Mouse (Mus musculus) splenic B cell, adult 2 months (primary cell): Measurements from ENCODE around the gene Chtf18.
"Not testable (repeated sequence)": the region's sequence is repeated elsewhere in the genome, so short reads cannot be mapped to it uniquely, and the experiment has no call there.

Experiments
- DNase-seq: peaks from one replicate; pipeline ENCODE4 v3.0.0-alpha.2; 2011; ENCODE audit warnings: low read depth, low spot score
- H3K27me3 ChIP-seq: 2 replicates; pipeline ENCODE4 v1.6.1; 2012; ENCODE audit warnings: mild to moderate bottlenecking, low read length, moderate library complexity, mixed read lengths; ENCODE audit not compliant: control insufficient read depth, poor library complexity, insufficient read depth, severe bottlenecking
- H3K36me3 ChIP-seq: 2 replicates; pipeline ENCODE4 v1.6.1; 2012; ENCODE audit warnings: mild to moderate bottlenecking, low read length, moderate library complexity, mixed read lengths; ENCODE audit not compliant: control insufficient read depth, poor library complexity, insufficient read depth, severe bottlenecking

Gene Chtf18

DNA sequence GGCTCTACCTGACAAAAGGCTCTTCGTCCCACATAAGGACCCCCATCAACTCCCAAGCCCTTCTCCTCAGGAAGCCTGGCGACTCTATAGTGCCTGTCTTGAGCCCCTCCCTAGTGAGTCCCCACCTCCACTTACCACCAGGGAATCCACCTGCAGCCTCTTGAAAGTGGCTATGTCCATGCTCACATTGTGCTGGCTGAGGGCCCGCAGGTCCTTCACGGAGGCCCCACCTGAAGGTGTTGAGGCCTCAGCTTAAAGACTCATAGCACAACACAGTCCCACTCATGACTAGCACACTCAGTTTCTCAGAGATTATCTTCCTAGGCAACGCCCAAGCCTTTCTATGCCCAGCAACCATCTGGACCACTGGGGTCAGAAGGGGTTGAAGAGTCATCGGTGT is 22.1 kb upstream of the Chtf18 start:
- Histone ChIP-seq H3K27me3 (no peaks in the 10 kb centered on the region), H3K36me3 (no peaks in the 10 kb centered on the region)
- DNase-seq, result no peak

DNA sequence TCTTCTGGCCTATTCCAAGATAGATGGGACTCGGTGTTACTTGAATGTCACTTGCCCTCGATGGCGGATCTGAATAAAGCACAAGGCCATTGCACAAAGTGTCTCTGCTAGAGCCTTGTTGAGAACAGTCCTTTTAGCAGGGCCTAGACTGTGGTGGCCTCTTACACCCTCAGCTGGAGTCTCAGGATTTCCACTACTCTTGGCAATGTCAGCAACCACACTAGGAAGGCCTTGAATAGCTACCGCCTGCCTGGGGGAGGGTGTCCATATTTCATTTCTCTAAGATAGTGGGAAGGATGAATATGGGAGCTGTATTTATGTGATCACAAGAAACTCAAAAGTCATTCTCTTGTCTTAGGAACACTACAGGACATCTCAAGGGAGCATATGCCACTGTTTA is 21.0 kb upstream of the Chtf18 start:
- DNase-seq, result no peak
- Histone ChIP-seq H3K27me3 (no peaks in the 10 kb centered on the region), H3K36me3 (no peaks in the 10 kb centered on the region)

DNA sequence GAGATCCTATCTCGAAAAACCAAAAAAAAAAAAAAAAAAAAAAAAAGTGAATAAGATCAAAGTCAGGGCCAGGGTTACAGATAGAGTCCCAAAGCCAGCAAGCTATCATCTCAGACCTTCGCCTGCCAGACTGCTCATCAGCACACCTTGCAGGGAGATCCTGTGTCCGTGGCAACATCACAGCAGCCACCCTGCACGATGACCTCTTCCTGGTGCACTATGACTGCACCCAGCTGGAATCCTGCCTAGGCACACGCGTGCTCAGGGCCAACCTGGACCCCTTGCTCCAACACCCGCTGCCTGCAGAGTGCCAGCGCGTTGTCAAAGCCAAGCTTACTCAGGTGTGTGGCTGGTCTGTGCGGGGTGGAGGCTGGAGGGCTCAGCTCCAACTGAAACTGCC is 17.1 kb upstream of the Chtf18 start:
- Histone ChIP-seq H3K27me3 (no peaks in the 10 kb centered on the region), H3K36me3 (no peaks in the 10 kb centered on the region)
- no peak for DNase-seq

GRCm38 (mm10) chr17:25743831-25744230 is 16.6 kb upstream of the Chtf18 start:
- H3K36me3 ChIP-seq, result no peaks in the 10 kb centered on the region
- DNase-seq, result no peak
- H3K27me3 ChIP-seq, result no peaks in the 10 kb centered on the region

- H3K36me3 ChIP-seq, H3K27me3 ChIP-seq, DNase-seq: not testable (repeated sequence)
Measured at GRCm38 (mm10) chr17:25741471-25741870, 14.3 kb upstream of the Chtf18 start.

DNA sequence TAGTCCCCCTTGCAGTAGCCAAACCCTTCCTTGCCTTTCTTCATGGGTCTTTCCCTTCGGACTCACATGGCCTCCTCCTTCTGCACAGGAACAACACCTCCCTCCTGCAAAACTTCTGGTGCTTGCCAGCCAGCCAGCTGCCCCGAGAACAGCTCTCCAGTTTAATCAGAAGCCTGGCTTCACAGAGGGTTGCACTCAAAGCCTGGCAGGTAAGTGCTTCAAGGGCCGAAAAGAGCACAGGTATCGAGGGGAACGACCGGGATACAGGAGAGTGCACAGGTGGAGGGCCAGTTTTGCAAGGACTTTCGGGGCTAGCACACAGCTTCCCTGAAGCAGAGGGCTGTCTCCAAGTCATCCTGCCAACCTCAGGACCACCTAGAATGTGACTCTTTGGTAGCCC is 11.6 kb upstream of the Chtf18 start:
- Histone ChIP-seq H3K27me3 (no peaks in the 10 kb centered on the region), H3K36me3 (no peaks in the 10 kb centered on the region)
- DNase-seq, result no peak

- no peaks in the 10 kb centered on the region for H3K36me3 ChIP-seq
- no peak for DNase-seq
- H3K27me3 ChIP-seq, result no peaks in the 10 kb centered on the region
Measured at GRCm38 (mm10) chr17:25735745-25736144, 8.5 kb upstream of the Chtf18 start, which contains the start of gene Mslnl. Gene Mslnl, plus strand, starts transcription at chr17:25736042.

DNA sequence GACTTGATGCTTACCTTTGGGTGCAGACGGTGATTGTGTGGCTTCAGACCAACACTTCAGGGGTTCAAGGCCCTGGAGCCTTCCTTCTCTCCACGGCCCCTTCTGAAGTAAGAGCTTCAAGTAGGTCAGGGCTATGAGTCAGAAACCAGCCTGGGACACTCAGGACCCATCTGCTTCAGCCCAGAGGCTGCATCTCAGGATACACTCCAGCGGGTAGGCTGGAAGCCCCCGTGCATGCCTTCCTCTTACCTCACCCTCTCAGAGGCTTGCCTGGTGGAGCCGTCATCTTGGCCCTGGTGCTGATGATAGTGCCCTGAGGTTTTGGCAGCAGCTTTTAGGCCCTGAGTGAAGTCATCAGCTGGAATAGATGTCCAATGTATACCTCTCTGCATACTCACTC is 8.0 kb upstream of the Chtf18 start:
- Histone ChIP-seq H3K27me3 (no peaks in the 10 kb centered on the region), H3K36me3 (no peaks in the 10 kb centered on the region)
- no peak for DNase-seq

DNA sequence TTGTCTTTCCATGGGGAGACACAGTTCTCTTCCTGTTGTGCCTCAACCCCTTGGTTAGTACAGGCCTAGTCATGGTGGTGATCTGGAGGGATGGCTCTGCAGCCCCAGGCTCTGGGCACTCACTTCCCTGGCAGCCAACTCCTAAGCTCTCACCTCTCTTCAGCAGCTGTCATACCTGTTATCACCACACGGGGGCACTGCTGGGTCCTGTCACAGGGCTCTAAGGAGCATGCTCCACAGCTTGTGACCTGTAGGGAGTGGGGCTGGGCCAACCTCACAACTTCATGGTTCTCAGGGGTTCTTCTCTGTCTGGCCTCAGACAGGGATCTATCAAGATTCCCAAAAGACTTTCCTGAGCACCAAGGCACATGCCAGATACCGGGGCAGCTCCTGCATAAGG is 4.9 kb upstream of the Chtf18 start:
- Histone ChIP-seq H3K27me3 (no peaks in the 10 kb centered on the region), H3K36me3 (no peaks in the 10 kb centered on the region)
- peak; percentile 90 for DNase-seq

DNA sequence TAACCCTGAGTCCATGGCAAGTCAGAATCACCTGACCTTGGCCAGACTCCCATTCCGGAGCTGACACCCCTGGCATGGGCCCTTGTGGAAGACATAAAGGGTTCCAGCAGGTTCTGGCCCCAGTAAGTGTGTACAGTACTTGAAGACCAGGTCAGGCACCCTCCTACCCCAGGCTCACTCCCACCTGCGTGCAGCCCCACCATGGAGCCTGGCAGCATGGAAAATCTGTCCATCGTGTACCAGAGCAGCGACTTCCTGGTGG is 721 bp upstream of the Chtf18 start:
- H3K36me3 ChIP-seq, result no peaks in the 10 kb centered on the region
- DNase-seq, result no peak
- no peaks in the 10 kb centered on the region for H3K27me3 ChIP-seq

DNA sequence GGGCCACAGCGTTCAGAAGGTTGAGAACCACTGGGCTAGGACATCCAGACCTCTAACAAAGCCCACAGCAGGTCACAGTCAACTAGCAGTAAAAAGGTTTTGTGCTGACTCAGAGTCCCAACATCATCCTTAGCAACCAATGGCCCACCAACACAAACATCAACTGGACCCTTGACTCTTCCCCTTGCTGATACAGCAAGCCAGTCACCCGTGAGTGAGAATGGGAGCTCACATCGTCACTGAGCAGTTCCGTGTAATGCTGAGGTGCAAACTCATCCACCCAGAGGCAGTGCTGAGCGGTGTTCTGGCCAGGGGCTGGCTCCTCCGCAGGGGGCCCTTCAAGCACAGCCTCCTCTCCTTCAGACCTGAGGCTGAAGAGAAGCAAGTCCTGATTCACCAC is 2.0 kb downstream of the Chtf18 start:
- no peak for DNase-seq
- H3K27me3 ChIP-seq, result no peaks in the 10 kb centered on the region
- no peaks in the 10 kb centered on the region for H3K36me3 ChIP-seq

DNA sequence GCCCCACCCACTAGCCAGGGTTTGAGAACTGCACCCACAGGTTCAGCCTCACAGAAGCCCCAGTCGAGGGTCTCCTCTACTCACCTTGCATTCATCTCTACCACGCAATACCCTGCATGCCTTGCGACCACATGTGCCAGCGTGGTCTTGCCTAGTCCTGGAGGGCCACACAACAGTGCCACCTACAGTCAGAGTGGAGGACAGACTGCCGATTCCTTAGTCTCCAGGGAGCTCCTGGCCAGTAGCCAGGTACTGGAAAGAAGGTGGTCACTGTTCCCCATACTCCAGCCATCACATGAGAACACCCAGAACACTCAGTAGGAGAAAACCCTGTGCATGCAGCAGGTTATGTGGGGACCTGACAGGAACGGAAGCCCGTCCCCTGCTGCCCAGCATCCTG is 3.3 kb downstream of the Chtf18 start:
- no peaks in the 10 kb centered on the region for H3K36me3 ChIP-seq
- H3K27me3 ChIP-seq, result no peaks in the 10 kb centered on the region
- no peak for DNase-seq

- H3K36me3 ChIP-seq, result no peaks in the 10 kb centered on the region
- H3K27me3 ChIP-seq, result no peaks in the 10 kb centered on the region
- no peak for DNase-seq
Measured at GRCm38 (mm10) chr17:25723470-25723869, 3.7 kb downstream of the Chtf18 start.

GRCm38 (mm10) chr17:25721476-25721875 is 5.7 kb downstream of the Chtf18 start:
- Histone ChIP-seq H3K27me3 (no peaks in the 10 kb centered on the region), H3K36me3 (no peaks in the 10 kb centered on the region)
- DNase-seq, result no peak

DNA sequence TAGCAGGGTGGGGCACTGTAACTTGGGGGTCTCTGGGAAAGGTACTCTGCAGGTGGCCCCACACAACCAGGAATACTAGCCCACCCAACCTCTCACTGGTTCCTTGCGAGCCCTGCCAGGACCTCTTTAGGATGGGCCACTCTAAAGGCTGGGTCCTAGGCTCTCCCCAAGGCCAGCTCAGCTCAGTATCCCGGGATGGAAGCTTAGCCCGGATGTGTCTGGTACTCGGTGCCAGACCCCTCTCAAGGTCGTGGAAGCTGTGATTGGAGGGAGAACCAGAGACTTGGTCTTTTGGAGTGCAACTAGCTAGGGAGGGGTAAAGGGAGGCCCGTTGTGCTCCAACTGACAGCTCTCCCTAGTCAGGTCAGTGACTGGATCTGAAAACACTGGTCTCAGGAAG is 9.5 kb downstream of the Chtf18 start:
- no peaks in the 10 kb centered on the region for H3K36me3 ChIP-seq
- no peaks in the 10 kb centered on the region for H3K27me3 ChIP-seq
- no peak for DNase-seq

DNA sequence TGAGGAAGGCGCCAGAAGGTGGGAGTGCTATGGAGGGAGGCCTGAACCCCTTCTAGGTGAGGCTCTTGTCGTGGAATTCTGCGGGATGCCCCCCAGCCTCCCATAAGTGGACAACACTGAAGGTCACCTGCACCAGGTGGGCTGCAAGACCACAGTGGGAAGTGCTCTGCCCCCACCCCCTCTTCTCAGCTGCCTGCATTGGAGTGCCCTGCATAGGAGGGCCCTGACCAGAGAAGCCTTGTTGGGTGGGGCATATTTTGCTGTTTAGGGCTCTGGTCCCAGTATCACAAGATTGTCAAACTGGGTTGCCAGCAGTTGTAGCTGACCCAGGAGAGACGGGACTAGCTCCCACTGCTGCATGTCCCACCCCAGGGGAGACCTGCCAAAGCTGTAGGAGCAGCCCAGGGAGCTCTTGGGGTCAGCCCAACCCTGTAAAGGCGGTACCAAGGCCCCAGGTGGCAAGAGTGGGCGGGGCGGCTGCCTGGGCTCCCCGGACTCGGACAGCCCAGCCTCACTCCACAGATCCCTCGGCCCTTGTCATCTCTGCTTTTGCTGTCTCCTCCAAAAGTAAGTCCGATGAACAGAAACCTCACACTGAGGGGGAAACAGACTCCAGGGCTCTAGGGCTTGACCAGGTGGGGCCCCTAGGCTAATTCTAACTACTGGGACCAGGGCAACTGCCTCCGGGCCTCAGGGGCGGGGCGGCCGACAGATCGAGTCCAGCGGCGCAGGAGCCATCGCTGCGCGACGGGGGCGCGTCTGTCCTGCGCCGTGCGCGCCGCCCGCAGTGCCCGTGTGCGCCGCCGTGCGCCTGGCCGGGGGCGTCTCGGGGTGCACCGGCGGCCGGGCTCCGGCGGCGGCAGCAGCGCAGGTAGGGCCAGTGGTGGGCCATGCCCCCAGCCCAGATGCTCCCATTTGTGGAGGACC is 10.2 kb downstream of the Chtf18 start, which contains the start of gene Gng13:
Gng13 (plus strand) TSS at position 461 of the 927 bp plus-strand sequence.
- no peak for DNase-seq
- Histone ChIP-seq H3K36me3 (no peaks in the 10 kb centered on the region), H3K27me3 (no peaks in the 10 kb centered on the region)
